Mouse (Mus musculus): Measurements from ENCODE around the gene AU022252. TPM values are rescaled to one million over a fixed set of nuclear protein-coding genes. Genes with fewer than 3 reads are reported as not detected.

AU022252 gene
- polyA plus RNA-seq, 1 experiment from 2014 or later: 22.6 TPM

DNA sequence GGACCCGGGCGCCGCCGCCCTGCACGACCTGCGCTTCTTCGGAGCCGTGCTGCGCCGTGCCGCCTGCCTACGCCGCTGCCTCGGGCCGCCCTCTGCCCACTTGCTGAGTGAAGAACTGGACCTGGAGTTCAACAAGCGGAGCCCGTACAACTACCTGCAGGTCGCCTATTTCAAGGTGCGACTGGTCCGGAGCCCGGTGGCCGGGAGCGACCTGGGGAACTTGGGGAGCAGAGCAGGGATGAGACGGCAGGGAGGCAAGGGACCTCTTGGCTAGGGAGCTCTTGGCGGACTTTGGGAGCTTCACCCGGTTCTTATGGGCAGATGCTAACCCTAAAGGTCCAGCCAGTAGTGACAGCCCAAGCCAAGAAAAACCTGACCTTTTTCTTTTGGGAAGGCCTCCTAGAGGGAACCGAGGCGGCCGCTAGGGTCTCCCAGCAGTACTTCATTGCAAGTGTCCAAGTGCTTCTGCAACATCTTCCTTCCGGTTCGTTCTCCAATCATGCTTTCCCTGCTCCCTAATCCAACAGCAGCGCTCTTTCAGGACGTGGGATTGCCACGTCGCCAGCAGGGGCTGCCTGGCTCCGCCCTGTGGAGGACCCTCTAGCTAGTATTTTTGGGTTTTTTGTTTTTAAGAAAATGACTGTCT, 867 bp upstream of the AU022252 start:
- 0% methylated on average over 36 of the region's 36 CpGs for WGBS
- peak; percentile 61 for ATAC-seq
- peak overlapping the region; percentile 75 for H3K27ac ChIP-seq (ENCODE audit: low read length)
- H3K27me3 ChIP-seq (ENCODE audit: control insufficient read depth, insufficient read depth, low read depth, low read length): no peaks in the 10 kb centered on the region
- peak overlapping the region; percentile 80 for H3K9ac ChIP-seq (ENCODE audit: low read depth, low read length)
- peak overlapping the region; percentile 86 for H3K4me3 ChIP-seq (ENCODE audit: low read depth, low read length)
- H3K4me2 ChIP-seq (ENCODE audit: low read length): peak overlapping the region; percentile 93
- no peaks in the 10 kb centered on the region for H3K9me3 ChIP-seq (replicated peaks; ENCODE audit: control insufficient read depth, low read length, poor library complexity, severe bottlenecking)
- peaks cover 14% of the 10 kb centered on the region for H3K4me1 ChIP-seq (ENCODE audit: control insufficient read depth, insufficient read depth, low read length)
- H3K36me3 ChIP-seq (ENCODE audit: control insufficient read depth, insufficient read depth, low read length): no peaks in the 10 kb centered on the region; the same call in 1 of the 2 replicates

DNA sequence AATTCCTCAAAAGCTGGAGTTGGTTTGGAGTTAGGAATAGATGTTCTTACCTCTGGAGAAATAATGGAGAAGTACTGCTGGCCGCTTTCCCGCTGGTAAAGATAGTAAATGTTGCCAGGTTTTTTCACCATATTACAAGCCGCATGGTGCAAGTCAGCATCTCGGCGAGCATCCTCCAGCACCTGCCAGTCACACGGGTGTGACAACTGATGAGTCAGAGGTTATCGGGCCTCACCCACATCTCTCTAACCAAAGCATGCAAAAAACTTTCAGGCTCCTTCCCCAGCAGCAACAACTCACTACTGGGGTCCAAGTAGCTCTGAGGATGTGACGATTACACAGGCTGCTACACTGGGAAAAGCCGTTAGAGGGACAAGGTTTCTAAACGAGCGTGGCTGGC, 5.8 kb downstream of the AU022252 start:
- no peak for ATAC-seq
- Histone ChIP-seq H3K9me3 (replicated peaks; ENCODE audit: control insufficient read depth, low read length, poor library complexity, severe bottlenecking) (no peaks in the 10 kb centered on the region), H3K36me3 (ENCODE audit: control insufficient read depth, insufficient read depth, low read length) (peaks cover 25% of the 10 kb centered on the region), H3K4me2 (ENCODE audit: low read length) (no peak overlapping the region), H3K27me3 (ENCODE audit: control insufficient read depth, insufficient read depth, low read depth, low read length) (no peaks in the 10 kb centered on the region), H3K27ac (ENCODE audit: low read length) (no peak overlapping the region), H3K4me3 (ENCODE audit: low read depth, low read length) (no peak overlapping the region), H3K9ac (ENCODE audit: low read depth, low read length) (no peak overlapping the region), H3K4me1 (ENCODE audit: control insufficient read depth, insufficient read depth, low read length) (peaks cover 3% of the 10 kb centered on the region)
- 94% methylated on average over 11 of the region's 11 CpGs for WGBS

DNA sequence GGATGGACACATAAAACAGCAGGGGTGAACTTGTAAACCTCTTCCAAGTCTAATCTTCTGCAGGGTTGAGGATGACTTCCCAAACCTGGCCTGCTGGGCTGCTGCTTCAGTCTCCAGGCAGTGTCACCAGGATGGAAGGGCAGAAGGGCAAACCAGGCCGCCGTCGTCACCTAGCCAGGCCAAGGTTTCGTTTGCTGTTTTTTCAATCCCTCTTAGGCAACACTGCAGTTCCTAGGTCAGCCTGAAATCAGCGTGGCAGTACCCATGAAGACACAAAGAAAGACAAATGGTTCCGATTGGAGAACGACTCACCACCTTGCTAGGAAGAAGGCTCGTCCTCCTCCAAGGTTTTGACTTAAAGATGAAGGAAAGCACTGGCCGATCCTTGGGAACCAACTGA, 6.8 kb downstream of the AU022252 start:
- H3K27ac ChIP-seq (ENCODE audit: low read length): no peak overlapping the region
- H3K4me2 ChIP-seq (ENCODE audit: low read length): no peak overlapping the region
- no peak overlapping the region for H3K9ac ChIP-seq (ENCODE audit: low read depth, low read length)
- no peaks in the 10 kb centered on the region for H3K27me3 ChIP-seq (ENCODE audit: control insufficient read depth, insufficient read depth, low read depth, low read length)
- no peak for ATAC-seq
- H3K9me3 ChIP-seq (replicated peaks; ENCODE audit: control insufficient read depth, low read length, poor library complexity, severe bottlenecking): no peaks in the 10 kb centered on the region
- no peaks in the 10 kb centered on the region for H3K4me1 ChIP-seq (ENCODE audit: control insufficient read depth, insufficient read depth, low read length)
- H3K4me3 ChIP-seq (ENCODE audit: low read depth, low read length): no peak overlapping the region
- H3K36me3 ChIP-seq (ENCODE audit: control insufficient read depth, insufficient read depth, low read length): peaks cover 25% of the 10 kb centered on the region
- 94% methylated on average over 9 of the region's 9 CpGs for WGBS

GRCm38 (mm10) chr4:119224534-119224933, 8.0 kb downstream of the AU022252 start:
- 96% methylated on average over 3 of the region's 3 CpGs for WGBS
- Histone ChIP-seq H3K36me3 (ENCODE audit: control insufficient read depth, insufficient read depth, low read length) (peaks cover 25% of the 10 kb centered on the region), H3K27ac (ENCODE audit: low read length) (no peak overlapping the region), H3K9me3 (replicated peaks; ENCODE audit: control insufficient read depth, low read length, poor library complexity, severe bottlenecking) (no peaks in the 10 kb centered on the region), H3K4me2 (ENCODE audit: low read length) (no peak overlapping the region), H3K4me3 (ENCODE audit: low read depth, low read length) (no peak overlapping the region), H3K27me3 (ENCODE audit: control insufficient read depth, insufficient read depth, low read depth, low read length) (no peaks in the 10 kb centered on the region), H3K4me1 (ENCODE audit: control insufficient read depth, insufficient read depth, low read length) (no peaks in the 10 kb centered on the region), H3K9ac (ENCODE audit: low read depth, low read length) (no peak overlapping the region)
- no peak for ATAC-seq

GRCm38 (mm10) chr4:119223696-119224095, 8.8 kb downstream of the AU022252 start:
- Histone ChIP-seq H3K9ac (ENCODE audit: low read depth, low read length) (no peak overlapping the region), H3K27ac (ENCODE audit: low read length) (no peak overlapping the region), H3K27me3 (ENCODE audit: control insufficient read depth, insufficient read depth, low read depth, low read length) (no peaks in the 10 kb centered on the region), H3K36me3 (ENCODE audit: control insufficient read depth, insufficient read depth, low read length) (peaks cover 25% of the 10 kb centered on the region), H3K4me1 (ENCODE audit: control insufficient read depth, insufficient read depth, low read length) (no peaks in the 10 kb centered on the region), H3K4me2 (ENCODE audit: low read length) (no peak overlapping the region), H3K4me3 (ENCODE audit: low read depth, low read length) (no peak overlapping the region), H3K9me3 (replicated peaks; ENCODE audit: control insufficient read depth, low read length, poor library complexity, severe bottlenecking) (no peaks in the 10 kb centered on the region)
- no peak for ATAC-seq
- 82% methylated on average over 1 of the region's 1 CpGs for WGBS

DNA sequence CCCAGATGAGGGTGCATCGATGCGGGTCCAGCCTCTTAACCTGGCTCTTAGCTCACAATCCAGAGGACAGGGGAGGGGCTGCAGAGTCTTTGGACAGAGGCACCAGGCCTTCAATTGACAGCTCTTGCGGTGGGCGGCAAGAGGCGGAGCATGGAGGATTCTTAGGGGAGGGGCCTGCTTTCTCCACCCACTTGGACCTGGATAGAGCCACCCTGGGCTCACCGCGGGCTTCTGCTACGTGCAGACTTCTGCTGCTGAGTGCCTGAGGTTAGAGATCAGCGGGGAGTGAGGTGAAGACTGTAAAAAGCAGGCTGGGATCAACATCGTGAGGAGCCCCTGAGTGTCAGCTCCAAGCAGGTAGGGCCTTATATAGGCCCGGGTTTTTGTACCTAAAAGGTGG, 14.3 kb downstream of the AU022252 start, which contains the start of gene Tmem269:
TSS of gene Tmem269 (minus strand) at position 49 of the 400 bp plus-strand sequence.
- Histone ChIP-seq H3K9me3 (replicated peaks; ENCODE audit: control insufficient read depth, low read length, poor library complexity, severe bottlenecking) (no peaks in the 10 kb centered on the region), H3K9ac (ENCODE audit: low read depth, low read length) (no peak within 1 kb of the TSS), H3K36me3 (ENCODE audit: control insufficient read depth, insufficient read depth, low read length) (no peaks in the 10 kb centered on the region), H3K4me3 (ENCODE audit: low read depth, low read length) (no peak within 1 kb of the TSS), H3K27me3 (ENCODE audit: control insufficient read depth, insufficient read depth, low read depth, low read length) (no peaks in the 10 kb centered on the region), H3K27ac (ENCODE audit: low read length) (no peak within 1 kb of the TSS), H3K4me1 (ENCODE audit: control insufficient read depth, insufficient read depth, low read length) (no peaks in the 10 kb centered on the region), H3K4me2 (ENCODE audit: low read length) (no peak within 1 kb of the TSS)
- 8% methylated on average over 11 of the region's 11 CpGs for WGBS
- no peak for ATAC-seq

GRCm38 (mm10) chr4:119216667-119217066, 15.8 kb downstream of the AU022252 start:
- Histone ChIP-seq H3K27ac (ENCODE audit: low read length) (no peak overlapping the region), H3K4me3 (ENCODE audit: low read depth, low read length) (no peak overlapping the region), H3K27me3 (ENCODE audit: control insufficient read depth, insufficient read depth, low read depth, low read length) (no peaks in the 10 kb centered on the region), H3K4me1 (ENCODE audit: control insufficient read depth, insufficient read depth, low read length) (no peaks in the 10 kb centered on the region), H3K9ac (ENCODE audit: low read depth, low read length) (no peak overlapping the region), H3K9me3 (replicated peaks; ENCODE audit: control insufficient read depth, low read length, poor library complexity, severe bottlenecking) (no peaks in the 10 kb centered on the region), H3K4me2 (ENCODE audit: low read length) (no peak overlapping the region), H3K36me3 (ENCODE audit: control insufficient read depth, insufficient read depth, low read length) (no peaks in the 10 kb centered on the region)
- WGBS: 76% methylated on average over 8 of the region's 8 CpGs
- ATAC-seq: no peak

DNA sequence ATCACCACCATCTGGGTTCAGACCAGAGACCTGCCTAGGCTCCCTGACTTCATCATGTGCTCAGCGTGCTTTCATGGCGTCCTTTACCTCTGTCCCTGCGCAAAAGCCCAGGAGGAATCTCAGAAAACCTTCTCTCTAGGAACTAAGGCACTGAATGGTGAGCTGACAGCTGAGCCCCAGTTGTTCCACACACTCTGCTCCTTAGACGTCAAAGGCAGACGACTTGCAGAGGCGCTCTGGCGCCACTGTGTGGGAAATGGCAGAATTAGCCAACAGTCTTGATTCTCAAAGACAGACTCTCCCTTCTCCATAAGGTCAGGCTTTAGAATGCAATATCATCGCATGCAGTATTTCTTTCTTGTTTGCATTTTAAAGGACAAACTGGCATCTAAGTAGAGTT, 27.8 kb downstream of the AU022252 start:
- H3K4me3 ChIP-seq (ENCODE audit: low read depth, low read length): no peak overlapping the region
- ATAC-seq: peak; percentile 72
- no peaks in the 10 kb centered on the region for H3K9me3 ChIP-seq (replicated peaks; ENCODE audit: control insufficient read depth, low read length, poor library complexity, severe bottlenecking)
- H3K27me3 ChIP-seq (ENCODE audit: control insufficient read depth, insufficient read depth, low read depth, low read length): no peaks in the 10 kb centered on the region
- no peak overlapping the region for H3K4me2 ChIP-seq (ENCODE audit: low read length)
- H3K27ac ChIP-seq (ENCODE audit: low read length): no peak overlapping the region
- H3K36me3 ChIP-seq (ENCODE audit: control insufficient read depth, insufficient read depth, low read length): peaks cover 3% of the 10 kb centered on the region
- H3K9ac ChIP-seq (ENCODE audit: low read depth, low read length): no peak overlapping the region
- no peaks in the 10 kb centered on the region for H3K4me1 ChIP-seq (ENCODE audit: control insufficient read depth, insufficient read depth, low read length)
- 15% methylated on average over 8 of the region's 8 CpGs for WGBS

GRCm38 (mm10) chr4:119198105-119198504, 34.4 kb downstream of the AU022252 start:
- ATAC-seq: no peak
- H3K27me3 ChIP-seq (ENCODE audit: control insufficient read depth, insufficient read depth, low read depth, low read length): no peaks in the 10 kb centered on the region
- 82% methylated on average over 6 of the region's 6 CpGs for whole genome bisulfite sequencing
- H3K4me2 ChIP-seq (ENCODE audit: low read length): peak overlapping the region; percentile 76; the same call in 1 of the 2 replicates
- H3K4me1 ChIP-seq (ENCODE audit: control insufficient read depth, insufficient read depth, low read length): peaks cover 21% of the 10 kb centered on the region
- peaks cover 3% of the 10 kb centered on the region for H3K36me3 ChIP-seq (ENCODE audit: control insufficient read depth, insufficient read depth, low read length)
- H3K9ac ChIP-seq (ENCODE audit: low read depth, low read length): peak overlapping the region; percentile 64; the same call in 1 of the 2 replicates
- H3K4me3 ChIP-seq (ENCODE audit: low read depth, low read length): no peak overlapping the region
- no peak overlapping the region for H3K27ac ChIP-seq (ENCODE audit: low read length)
- no peaks in the 10 kb centered on the region for H3K9me3 ChIP-seq (replicated peaks; ENCODE audit: control insufficient read depth, low read length, poor library complexity, severe bottlenecking)

Data from midbrain, embryonic 16.5 days (tissue).